Mouse (Mus musculus) MEL (cell line): ENCODE results near the gene Gigyf1. TPM values are rescaled to one million over a fixed set of nuclear protein-coding genes. Genes with fewer than 3 reads are reported as not detected.

Experiments used
- DNase-seq: peaks from one replicate; pipeline ENCODE4 v3.0.0; 2011; ENCODE audit warnings: low read depth, low spot score
- H3K27ac ChIP-seq: 2 replicates; pipeline ENCODE4 v1.5.1; 2012; ENCODE audit warnings: low read depth, mild to moderate bottlenecking, control low read depth, low read length, moderate library complexity; ENCODE audit not compliant: control insufficient read depth
- H3K27me3 ChIP-seq, 2 experiments: fragments of 150-350 bp in 1 of 2; sonication (generic) in 1 of 2; 2 replicates each; pipeline ENCODE4 v1.6.1; 2012; ENCODE audit warnings: low read length in 2 of 2, mild to moderate bottlenecking in 2 of 2, improper control_type of control experiment in 1 of 2, moderate library complexity in 1 of 2; ENCODE audit not compliant: insufficient read depth in 2 of 2, control insufficient read depth in 1 of 2
- H3K36me3 ChIP-seq, 2 experiments: 2 replicates each; pipeline ENCODE4 v1.6.1; 2012 to 2014; ENCODE audit warnings: low read length in 2 of 2, improper control_type of control experiment in 1 of 2, inconsistent platforms in 1 of 2, mild to moderate bottlenecking in 1 of 2; ENCODE audit not compliant: insufficient read depth in 2 of 2, control insufficient read depth in 1 of 2
- H3K4me1 ChIP-seq, 2 experiments: fragments of 150-350 bp in 1 of 2; sonication (generic) in 1 of 2; 2 replicates each; pipeline ENCODE4 v1.6.1; 2012; ENCODE audit warnings: low read length in 2 of 2, improper control_type of control experiment in 1 of 2, mild to moderate bottlenecking in 1 of 2; ENCODE audit not compliant: insufficient read depth in 2 of 2, control insufficient read depth in 1 of 2
- H3K4me3 ChIP-seq, 2 experiments: fragments of 150-350 bp in 1 of 2; sonication (generic) in 1 of 2; 2 replicates each; pipeline ENCODE4 v1.5.1; 2012; ENCODE audit warnings: low read depth in 2 of 2, low read length in 2 of 2, mild to moderate bottlenecking in 2 of 2, moderate library complexity in 2 of 2, control low read depth in 1 of 2, improper control_type of control experiment in 1 of 2; ENCODE audit not compliant: control insufficient read depth in 1 of 2, insufficient read depth in 1 of 2
- H3K79me2 ChIP-seq: 2 replicates; pipeline ENCODE4 v1.6.1; 2012; ENCODE audit warnings: mild to moderate bottlenecking, low read length, moderate library complexity; ENCODE audit not compliant: control insufficient read depth, poor library complexity, insufficient read depth
- H3K9ac ChIP-seq: 2 replicates; pipeline ENCODE4 v1.6.1; 2012; ENCODE audit warnings: low read depth, mild to moderate bottlenecking, control low read depth, low read length, moderate library complexity; ENCODE audit not compliant: control insufficient read depth, poor library complexity, severe bottlenecking
- H3K9me3 ChIP-seq: fragments of 150-350 bp; sonication (generic); replicated peaks from 2 replicates; pipeline ENCODE4 v1.6.1; 2012; ENCODE audit warnings: mild to moderate bottlenecking, low read length, improper control_type of control experiment, moderate library complexity; ENCODE audit not compliant: insufficient read depth
- BHLHE40 ChIP-seq: IDR thresholded peaks from 2 replicates; pipeline ENCODE4 v1.6.1; 2012; ENCODE audit warnings: low read depth, mild to moderate bottlenecking, inconsistent platforms, low read length, improper control_type of control experiment, borderline replicate concordance
- CHD1 ChIP-seq: IDR thresholded peaks from 2 replicates; pipeline ENCODE4 v1.6.1; 2012; ENCODE audit warnings: low read depth, mild to moderate bottlenecking, inconsistent platforms, low read length, improper control_type of control experiment
- CHD2 ChIP-seq: IDR thresholded peaks from 2 replicates; pipeline ENCODE4 v1.6.1; 2011; ENCODE audit warnings: low read length, improper control_type of control experiment
- E2F4 ChIP-seq: IDR thresholded peaks from 2 replicates; pipeline ENCODE4 v1.6.1; 2011; ENCODE audit warnings: low read depth, low read length, improper control_type of control experiment, borderline replicate concordance
- ELF1 ChIP-seq: IDR thresholded peaks from 2 replicates; pipeline ENCODE4 v1.6.1; 2014; ENCODE audit warnings: low read depth, mild to moderate bottlenecking, inconsistent platforms, low read length, improper control_type of control experiment, moderate library complexity
- EP300 ChIP-seq, 2 experiments: IDR thresholded peaks; 2 replicates each; pipeline ENCODE4 v1.6.1; 2011; ENCODE audit warnings: improper control_type of control experiment in 2 of 2, low read length in 2 of 2, low read depth in 1 of 2, mild to moderate bottlenecking in 1 of 2
- ETS1 ChIP-seq: IDR thresholded peaks from 2 replicates; pipeline ENCODE4 v1.6.1; 2012; ENCODE audit warnings: low read depth, mild to moderate bottlenecking, inconsistent platforms, low read length, improper control_type of control experiment, moderate library complexity
- GABPA ChIP-seq: IDR thresholded peaks from 2 replicates; pipeline ENCODE4 v1.6.1; 2012; ENCODE audit warnings: low read depth, mild to moderate bottlenecking, inconsistent platforms, low read length, improper control_type of control experiment, moderate library complexity
- GATA1 ChIP-seq: IDR thresholded peaks from 2 replicates; pipeline ENCODE4 v1.6.1; 2011; ENCODE audit warnings: low read depth, low read length, improper control_type of control experiment
- HCFC1 ChIP-seq: IDR thresholded peaks from 2 replicates; pipeline ENCODE4 v1.6.1; 2012; ENCODE audit warnings: low read depth, mild to moderate bottlenecking, inconsistent platforms, low read length, improper control_type of control experiment, moderate library complexity
- JUND ChIP-seq: IDR thresholded peaks from 2 replicates; pipeline ENCODE4 v1.6.1; 2011; ENCODE audit warnings: low read depth, mild to moderate bottlenecking, improper control_type of control experiment, low read length
- KAT2A ChIP-seq: conservative IDR thresholded peaks from 2 replicates; pipeline ENCODE4 v1.6.1; 2012; ENCODE audit warnings: low read depth, low read length, improper control_type of control experiment, inconsistent platforms
- MAFK ChIP-seq: IDR thresholded peaks from 2 replicates; pipeline ENCODE4 v1.6.1; 2011; ENCODE audit warnings: low read depth, mild to moderate bottlenecking, low read length, improper control_type of control experiment, borderline replicate concordance
- MAZ ChIP-seq: IDR thresholded peaks from 2 replicates; pipeline ENCODE4 v1.6.1; 2012; ENCODE audit warnings: low read depth, mild to moderate bottlenecking, inconsistent platforms, low read length, improper control_type of control experiment
- MEF2A ChIP-seq: IDR thresholded peaks from 2 replicates; pipeline ENCODE4 v1.6.1; 2014; ENCODE audit warnings: low read depth, mild to moderate bottlenecking, inconsistent platforms, low read length, improper control_type of control experiment; ENCODE audit not compliant: poor library complexity, insufficient replicate concordance, severe bottlenecking; ENCODE audit errors: extremely low read depth
- MYB ChIP-seq: IDR thresholded peaks from 2 replicates; pipeline ENCODE4 v1.6.1; 2011; ENCODE audit warnings: mild to moderate bottlenecking, low read depth, low read length, improper control_type of control experiment
- MYC ChIP-seq: IDR thresholded peaks from 2 replicates; pipeline ENCODE4 v1.6.1; 2011; ENCODE audit warnings: low read depth, mild to moderate bottlenecking, low read length, improper control_type of control experiment, moderate library complexity
- NELFE ChIP-seq: IDR thresholded peaks from 2 replicates; pipeline ENCODE4 v1.6.1; 2011; ENCODE audit warnings: low read depth, low read length, improper control_type of control experiment
- NRF1 ChIP-seq: IDR thresholded peaks from 2 replicates; pipeline ENCODE4 v1.6.1; 2014; ENCODE audit warnings: low read depth, mild to moderate bottlenecking, inconsistent platforms, low read length, improper control_type of control experiment, moderate library complexity; ENCODE audit not compliant: poor library complexity, insufficient read depth, severe bottlenecking
- POLR2A ChIP-seq, 2 experiments: IDR thresholded peaks; 2 replicates each; pipeline ENCODE4 v1.6.1; 2011 to 2012; ENCODE audit warnings: low read length in 2 of 2, mild to moderate bottlenecking in 2 of 2, control low read depth in 1 of 2, improper control_type of control experiment in 1 of 2, low read depth in 1 of 2, moderate library complexity in 1 of 2; ENCODE audit not compliant: control insufficient read depth in 1 of 2, insufficient read depth in 1 of 2, poor library complexity in 1 of 2
- POLR2AphosphoS2 ChIP-seq: IDR thresholded peaks from 2 replicates; pipeline ENCODE4 v1.6.1; 2011; ENCODE audit warnings: low read length, improper control_type of control experiment
- POLR2AphosphoS5 ChIP-seq: IDR thresholded peaks from 2 replicates; pipeline ENCODE4 v1.6.1; 2012; ENCODE audit warnings: low read depth, borderline replicate concordance, mild to moderate bottlenecking, inconsistent platforms, low read length, moderate library complexity, mixed read lengths
- RAD21 ChIP-seq: IDR thresholded peaks from 2 replicates; pipeline ENCODE4 v1.6.1; 2011; ENCODE audit warnings: mild to moderate bottlenecking, low read depth, low read length, improper control_type of control experiment
- RCOR1 ChIP-seq: IDR thresholded peaks from 2 replicates; pipeline ENCODE4 v1.6.1; 2012; ENCODE audit warnings: low read depth, mild to moderate bottlenecking, inconsistent platforms, low read length, improper control_type of control experiment
- SIN3A ChIP-seq: IDR thresholded peaks from 2 replicates; pipeline ENCODE4 v1.6.1; 2012; ENCODE audit warnings: low read length, improper control_type of control experiment, inconsistent platforms
- TAL1 ChIP-seq: IDR thresholded peaks from 2 replicates; pipeline ENCODE4 v1.6.1; 2012; ENCODE audit warnings: mild to moderate bottlenecking, inconsistent platforms, low read length, moderate library complexity, mixed read lengths
- TBP ChIP-seq: IDR thresholded peaks from 2 replicates; pipeline ENCODE4 v1.8.0; 2011; ENCODE audit warnings: low read depth, low read length, improper control_type of control experiment
- TCF12 ChIP-seq: IDR thresholded peaks from 2 replicates; pipeline ENCODE4 v1.6.1; 2014; ENCODE audit warnings: low read depth, mild to moderate bottlenecking, inconsistent platforms, low read length, improper control_type of control experiment, moderate library complexity
- UBTF ChIP-seq: IDR thresholded peaks from 2 replicates; pipeline ENCODE4 v1.6.1; 2012; ENCODE audit warnings: low read depth, mild to moderate bottlenecking, inconsistent platforms, low read length, improper control_type of control experiment, moderate library complexity, borderline replicate concordance; ENCODE audit not compliant: insufficient read depth
- USF2 ChIP-seq, 2 experiments: IDR thresholded peaks; 2 replicates each; pipeline ENCODE4 v1.6.1; 2011 to 2012; ENCODE audit warnings: improper control_type of control experiment in 2 of 2, low read length in 2 of 2, borderline replicate concordance in 1 of 2, inconsistent platforms in 1 of 2, low read depth in 1 of 2, mild to moderate bottlenecking in 1 of 2; ENCODE audit not compliant: insufficient read depth in 1 of 2
- ZC3H11A ChIP-seq: IDR thresholded peaks from 2 replicates; pipeline ENCODE4 v1.6.1; 2012; ENCODE audit warnings: low read depth, mild to moderate bottlenecking, inconsistent platforms, low read length, improper control_type of control experiment
- ZKSCAN1 ChIP-seq: IDR thresholded peaks from 2 replicates; pipeline ENCODE4 v1.6.1; 2012; ENCODE audit warnings: low read depth, mild to moderate bottlenecking, inconsistent platforms, low read length, improper control_type of control experiment, moderate library complexity
- ZMIZ1 ChIP-seq: IDR thresholded peaks from 2 replicates; pipeline ENCODE4 v1.6.1; 2012; ENCODE audit warnings: low read depth, mild to moderate bottlenecking, inconsistent platforms, low read length, improper control_type of control experiment, moderate library complexity
- ZNF384 ChIP-seq: IDR thresholded peaks from 2 replicates; pipeline ENCODE4 v1.6.1; 2012; ENCODE audit warnings: low read depth, mild to moderate bottlenecking, inconsistent platforms, low read length, improper control_type of control experiment
- polyA plus RNA-seq, 2 experiments: library from polyadenylated mRNA; stranded (reverse) in 1 of 2; unstranded in 1 of 2; fragments of >175 nt in 1 of 2; fragments of >200 nt in 1 of 2; gene quantifications; 2 replicates each; pipeline versions ENCODE4 v1.2.1 to v1.2.4; 2012; ENCODE audit warnings: low replicate concordance in 2 of 2, low read depth in 1 of 2; ENCODE audit not compliant: insufficient read length in 2 of 2, insufficient read depth in 1 of 2, missing spikeins in 1 of 2
- total RNA-seq: library from RNA; depleted of rRNA; stranded (reverse); fragments of 300-350 nt; gene quantifications from 2 replicates; pipeline ENCODE4 v1.2.3, GENCODE M21; 2012

Gene Gigyf1
- total and polyA plus RNA-seq, 3 experiments, result 5.1 to 24.6 TPM; not detected in 1

GRCm38 (mm10) chr5:137501709-137502666 is 16.4 kb upstream of the Gigyf1 start, which contains the start of gene Pop7:
TSS of gene Pop7 (minus strand) at chr5:137502518.
- Histone ChIP-seq H3K4me3 (peak within 1 kb of the TSS; percentile 76 to 82), H3K9me3 (no peaks in the 10 kb centered on the region), H3K4me1 (peaks cover 4 to 11% of the 10 kb centered on the region in 2 experiments; a peak in 3 of 4 replicates), H3K27ac (peak within 1 kb of the TSS; percentile 97), H3K9ac (peak within 1 kb of the TSS; percentile 88), H3K79me2 (peaks cover 13% of the 10 kb centered on the region), H3K36me3 (peaks cover 0 to 19% of the 10 kb centered on the region in 2 experiments; a peak in 3 of 4 replicates), H3K27me3 (peaks cover 0 to 2% of the 10 kb centered on the region in 2 experiments; a peak in 1 of 4 replicates)
- peak; percentile 99 for DNase-seq
- TF ChIP-seq ZKSCAN1, result 0 out of 2 replicates have a peak, but pooled peaks have one; percentile 16
- TF ChIP-seq ZC3H11A, result no peak
- no peak; the same call in 1 of the 2 replicates for TF ChIP-seq UBTF
- no peak for TF ChIP-seq BHLHE40
- no peak for TF ChIP-seq ZNF384
- TF ChIP-seq HCFC1, result peak; percentile 93
- TF ChIP-seq MAZ, result peak; percentile 37; the same call in 1 of the 2 replicates
- peak; percentile 45 to 81 for TF ChIP-seq POLR2A (IDR thresholded peaks at IDR 0.05; ENCODE audit: control insufficient read depth in 1 of 2, insufficient read depth in 1 of 2, low read depth in 1 of 2, low read length in 2 of 2, poor library complexity in 1 of 2)
- peak; percentile 88 for TF ChIP-seq GATA1
- no peak for TF ChIP-seq RCOR1
- TF ChIP-seq JUND, result no peak
- TF ChIP-seq ELF1, result peak; percentile 92
- TF ChIP-seq TAL1, result no peak
- peak; percentile 82 for TF ChIP-seq POLR2AphosphoS2
- no peak for TF ChIP-seq ZMIZ1
- TF ChIP-seq KAT2A, result peak; percentile 84
- TF ChIP-seq NRF1, result peak; percentile 100
- TF ChIP-seq CHD2, result peak; percentile 96
- no peak for TF ChIP-seq MEF2A
- TF ChIP-seq CHD1, result no peak; the same call in 1 of the 2 replicates
- TF ChIP-seq RAD21, result peak; percentile 19
- peak; percentile 96 for TF ChIP-seq MYC
- TF ChIP-seq ETS1, result no peak
- peak; percentile 49 for TF ChIP-seq TCF12
- TF ChIP-seq MAFK, result no peak
- peak in 1 of 2 experiments; percentile 65; a peak in 3 of 4 replicates for TF ChIP-seq USF2 (IDR thresholded peaks at IDR 0.05; ENCODE audit: borderline replicate concordance in 1 of 2, insufficient read depth in 1 of 2, low read depth in 1 of 2, low read length in 2 of 2)
- TF ChIP-seq TBP, result 0 out of 2 replicates have a peak, but pooled peaks have one; percentile 18
- TF ChIP-seq E2F4, result no peak
- no peak for TF ChIP-seq POLR2AphosphoS5
- no peak for TF ChIP-seq GABPA
- peak; percentile 80 for TF ChIP-seq NELFE
- peak; percentile 82 for TF ChIP-seq SIN3A
- no peak for TF ChIP-seq MYB
- no peak for TF ChIP-seq EP300 (IDR thresholded peaks at IDR 0.05; ENCODE audit: low read depth in 1 of 2, low read length in 2 of 2)
